Mouse (Mus musculus): ENCODE data around the gene Erc2.

Erc2 gene

DNA sequence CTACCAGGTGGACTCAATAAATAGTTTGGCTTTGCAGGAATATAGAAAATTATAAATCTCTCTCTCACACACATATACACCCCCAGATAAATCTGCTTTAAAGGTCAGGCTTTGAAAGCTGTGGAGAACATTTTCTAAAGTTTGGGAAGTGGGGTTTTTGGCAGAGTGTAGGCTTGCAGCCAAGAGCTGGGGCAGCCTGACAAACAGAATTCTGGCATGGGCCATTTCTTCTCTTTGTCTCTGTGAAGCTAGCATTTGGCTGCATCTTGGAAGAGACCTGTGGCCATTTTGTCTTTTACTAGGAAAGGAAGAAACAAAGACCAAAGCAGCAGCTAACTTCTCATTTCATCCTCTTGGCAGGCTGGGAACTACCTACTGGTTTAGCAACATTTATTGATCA lies 40.0 kb downstream of the Erc2 start:
- DNase-seq (ENCODE audit: extremely low read depth, insufficient read length, low spot score): no peak

DNA sequence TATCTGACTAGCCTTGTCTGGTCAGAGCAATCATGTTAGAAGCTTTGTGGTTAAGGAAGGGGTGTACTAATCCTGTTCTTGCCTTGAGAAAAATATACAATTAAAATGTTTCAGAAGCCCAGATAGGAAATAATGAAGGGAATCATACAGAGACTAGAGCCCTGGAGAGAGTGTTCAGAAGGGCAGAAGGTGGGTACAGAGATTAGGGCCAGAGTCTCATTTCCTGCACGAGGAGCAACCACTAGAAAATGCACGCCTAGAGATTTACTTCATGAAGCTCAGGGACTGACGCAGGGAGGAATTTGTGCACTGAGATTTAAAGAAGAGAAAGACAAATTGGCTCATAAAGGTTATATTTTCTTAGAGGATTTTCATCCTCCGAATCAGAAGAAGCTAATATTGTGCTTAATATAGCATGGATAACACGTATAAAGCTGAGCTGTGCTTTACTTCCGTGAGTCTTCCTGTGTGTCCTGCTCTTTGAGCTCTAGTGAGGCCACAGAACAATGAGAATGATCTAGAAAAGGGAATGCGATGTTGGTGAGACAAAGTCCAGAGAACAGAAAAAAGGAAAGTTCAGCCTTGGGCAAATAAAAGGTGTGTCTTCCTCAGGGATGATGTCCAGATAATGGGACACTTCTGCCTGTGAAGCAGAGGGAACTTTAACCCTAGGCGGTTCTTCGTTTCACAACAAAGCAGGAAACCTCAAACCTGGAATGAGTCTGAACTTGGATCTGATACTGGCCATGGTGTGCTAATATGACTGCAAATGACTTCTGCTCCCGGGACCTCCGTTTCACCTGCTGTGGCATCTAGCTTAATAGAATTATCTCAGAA lies 45.0 kb downstream of the Erc2 start:
- DNase-seq (ENCODE audit: extremely low read depth, insufficient read length, low spot score): no peak

DNA sequence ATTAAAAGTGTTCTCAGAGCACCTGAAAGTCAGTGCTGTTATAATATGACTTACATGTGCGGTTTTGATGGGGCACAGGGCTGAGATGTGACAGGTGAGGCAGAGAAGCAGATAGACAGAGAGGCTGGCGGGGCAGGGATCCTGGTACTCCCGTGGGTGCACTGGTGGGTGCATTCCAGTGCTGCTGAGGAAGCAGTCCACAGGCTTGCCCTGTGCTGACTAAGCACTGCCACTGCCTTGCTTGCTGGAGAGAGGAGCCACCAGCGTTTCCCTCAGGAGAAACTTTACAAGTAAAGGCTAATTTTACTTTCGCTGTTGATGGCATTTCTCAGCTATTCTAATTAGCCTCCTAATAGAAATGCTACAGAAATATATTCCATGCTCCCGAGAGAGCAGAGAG lies 45.9 kb downstream of the Erc2 start:
- no peak for DNase-seq (ENCODE audit: extremely low read depth, insufficient read length, low spot score)

DNA sequence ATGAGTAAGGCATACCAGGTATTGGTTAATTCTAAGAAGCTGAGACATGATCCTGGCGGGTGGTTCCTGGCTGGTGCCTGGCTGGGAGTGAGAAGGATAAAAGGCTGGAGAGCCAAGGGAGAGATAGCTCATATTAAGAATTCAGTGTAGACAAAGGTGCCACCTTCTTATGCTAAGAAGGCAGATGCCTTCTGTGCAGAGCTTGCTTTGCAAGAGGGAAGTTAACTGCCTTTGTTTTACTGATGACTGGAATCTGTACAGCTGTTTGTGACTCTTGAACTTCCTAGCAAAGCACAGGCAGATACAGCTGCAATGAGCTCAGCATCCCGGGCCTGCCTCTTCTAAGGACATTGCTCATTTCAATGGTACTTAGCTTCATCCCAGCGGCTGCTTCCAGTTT lies 47.7 kb downstream of the Erc2 start:
- no peak for DNase-seq (ENCODE audit: extremely low read depth, insufficient read length, low spot score)

DNA sequence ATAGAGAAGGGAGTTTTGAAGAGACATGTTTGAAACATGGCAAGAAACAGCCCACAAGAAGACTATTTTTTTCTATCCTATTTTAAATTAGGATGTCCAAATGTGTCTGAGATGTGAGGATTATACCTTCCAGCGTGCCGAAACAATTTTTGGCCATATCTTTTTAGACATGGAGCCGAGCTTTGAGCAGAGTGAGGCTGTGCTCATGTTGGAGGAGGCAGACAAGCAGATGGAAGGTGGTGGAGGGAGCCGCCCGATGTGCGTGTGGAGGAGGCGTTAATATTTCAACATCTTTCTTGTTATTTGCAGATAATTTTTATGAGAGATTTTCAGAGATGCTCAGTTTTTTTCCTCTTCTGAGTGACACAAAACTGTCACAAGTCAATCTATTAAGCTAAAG lies 50.5 kb downstream of the Erc2 start:
- DNase-seq (ENCODE audit: extremely low read depth, insufficient read length, low spot score): no peak

DNA sequence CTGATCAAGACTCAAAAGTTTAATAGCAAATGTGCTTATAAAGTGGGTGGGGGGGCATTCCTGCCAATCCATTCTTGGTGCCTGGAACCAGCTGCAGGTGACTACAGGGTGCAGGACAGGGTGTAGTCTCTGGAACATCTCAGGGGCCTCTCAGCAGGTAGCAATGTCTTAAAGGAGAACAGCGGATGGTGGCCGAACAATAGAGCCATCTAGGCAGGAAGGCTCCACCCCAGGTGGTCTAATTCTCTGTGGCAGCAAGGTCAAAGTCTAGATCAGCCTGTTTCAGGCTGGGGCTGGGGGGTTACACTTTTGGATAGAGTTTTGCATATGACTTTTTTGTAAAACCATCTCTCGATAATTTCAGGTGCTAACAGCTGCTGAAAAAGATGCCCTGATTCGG lies 51.9 kb downstream of the Erc2 start:
- no peak for DNase-seq (ENCODE audit: extremely low read depth, insufficient read length, low spot score)

DNA sequence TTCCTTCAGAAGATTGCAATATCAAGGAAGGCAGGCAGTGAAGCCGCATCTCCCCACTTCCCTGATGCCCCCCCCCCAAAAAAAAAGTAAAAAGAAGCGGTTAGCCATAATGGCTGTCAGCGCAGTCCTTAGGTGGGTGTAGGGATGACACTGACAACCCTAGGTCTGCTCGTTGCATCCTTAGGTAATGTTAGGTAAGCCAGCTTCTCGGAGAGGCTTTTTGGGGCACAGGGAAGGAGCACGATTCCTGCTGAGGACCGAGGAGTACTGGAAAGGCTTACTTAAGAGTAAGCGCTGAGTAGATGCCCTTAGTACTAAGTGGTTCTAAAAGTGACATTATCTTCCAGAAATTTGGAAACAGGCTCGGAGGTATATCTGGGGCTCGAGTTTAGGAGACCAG lies 52.3 kb downstream of the Erc2 start:
- DNase-seq (ENCODE audit: extremely low read depth, insufficient read length, low spot score): no peak

DNA sequence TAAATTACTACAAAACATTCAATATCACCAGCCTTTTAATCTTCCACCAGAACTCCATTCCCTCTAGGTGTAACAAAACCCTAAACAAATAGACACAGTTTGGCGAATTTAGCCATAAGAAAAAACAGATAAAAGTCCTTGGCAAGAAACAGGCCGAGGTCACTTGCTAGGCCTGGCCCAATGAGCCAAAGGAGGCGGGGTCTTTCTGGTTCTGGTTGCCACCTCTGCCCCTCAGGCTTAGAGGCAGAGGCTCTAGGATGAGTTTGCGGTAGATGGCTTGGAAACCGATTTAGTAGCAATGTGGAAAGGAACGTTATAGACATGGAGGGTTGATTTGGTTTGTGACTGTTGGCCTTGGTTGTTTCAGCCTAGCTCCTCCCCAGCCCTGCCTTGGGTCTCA lies 52.8 kb downstream of the Erc2 start:
- no peak for DNase-seq (ENCODE audit: extremely low read depth, insufficient read length, low spot score)

DNA sequence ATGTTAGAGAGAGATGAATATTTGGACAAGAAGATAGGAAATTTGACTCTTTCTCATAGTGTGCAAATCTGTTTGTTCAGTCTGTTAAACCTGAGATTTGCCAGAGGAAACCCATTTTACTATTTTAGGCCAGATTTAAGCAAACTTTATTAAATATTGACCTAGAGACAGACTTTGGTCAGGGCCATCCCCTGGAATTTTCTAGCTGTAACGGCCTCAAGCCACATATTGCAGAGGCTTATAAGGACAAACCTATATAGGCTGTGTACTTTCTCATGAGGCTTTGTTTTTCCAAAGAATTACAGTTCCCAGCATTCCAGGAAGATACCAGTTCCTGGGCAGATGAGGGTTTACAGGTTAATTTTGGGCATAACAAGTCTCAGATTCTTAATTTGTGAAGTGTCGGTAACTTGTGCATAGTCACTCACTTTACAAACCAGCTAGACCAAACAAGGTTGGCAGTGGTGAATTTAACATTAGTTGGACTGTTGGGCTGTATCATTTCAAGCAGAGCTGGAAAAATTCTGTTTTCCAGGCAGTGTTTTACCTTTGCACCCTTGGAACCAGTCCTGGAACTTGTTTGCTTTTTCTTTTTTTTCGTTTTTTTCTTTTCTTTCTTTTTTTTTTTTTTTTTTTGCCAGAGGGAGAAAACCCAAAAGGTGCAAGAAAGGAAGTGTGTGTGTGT lies 60.3 kb downstream of the Erc2 start:
- DNase-seq (ENCODE audit: extremely low read depth, insufficient read length, low spot score): no peak

DNA sequence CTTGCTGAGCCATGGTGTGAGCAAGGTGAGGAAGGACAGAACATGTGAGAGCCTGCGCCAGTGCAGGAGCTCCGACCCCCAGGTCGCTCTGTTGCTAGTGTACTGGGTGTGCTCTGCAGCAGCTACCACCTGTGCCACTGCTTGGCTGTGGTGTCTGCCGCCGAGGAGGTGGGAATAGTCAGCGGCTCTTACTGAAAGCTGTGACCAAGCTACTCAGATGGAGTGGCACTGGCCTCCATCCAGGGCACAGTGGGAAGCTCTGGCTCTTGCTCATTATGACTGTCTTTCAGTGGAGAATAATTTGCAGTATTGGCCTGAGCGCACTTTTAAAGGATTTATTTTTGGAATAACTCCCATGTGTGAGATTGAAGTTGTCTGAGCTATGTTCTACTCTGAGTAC lies 73.6 kb downstream of the Erc2 start:
- no peak for DNase-seq (ENCODE audit: extremely low read depth, insufficient read length, low spot score)

DNA sequence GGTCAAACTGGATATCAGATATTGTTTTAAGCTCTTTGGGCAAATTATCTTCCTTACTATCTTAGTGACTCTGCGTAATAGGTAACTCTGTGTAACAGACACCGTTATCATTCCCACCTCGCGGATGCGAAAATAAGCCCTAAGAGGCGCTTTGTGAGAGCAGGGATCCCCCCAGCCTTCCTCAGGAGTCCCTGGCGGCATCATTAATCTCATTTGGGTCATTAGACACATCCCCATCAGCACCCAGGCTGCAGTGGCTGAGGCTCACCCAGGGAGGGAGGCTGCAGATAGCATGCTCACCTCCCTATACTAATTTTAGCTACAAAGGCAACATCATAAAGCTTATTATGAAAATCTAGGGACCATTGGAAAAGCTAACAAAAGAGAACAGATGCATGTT lies 95.1 kb downstream of the Erc2 start:
- DNase-seq (ENCODE audit: extremely low read depth, insufficient read length, low spot score): no peak

DNA sequence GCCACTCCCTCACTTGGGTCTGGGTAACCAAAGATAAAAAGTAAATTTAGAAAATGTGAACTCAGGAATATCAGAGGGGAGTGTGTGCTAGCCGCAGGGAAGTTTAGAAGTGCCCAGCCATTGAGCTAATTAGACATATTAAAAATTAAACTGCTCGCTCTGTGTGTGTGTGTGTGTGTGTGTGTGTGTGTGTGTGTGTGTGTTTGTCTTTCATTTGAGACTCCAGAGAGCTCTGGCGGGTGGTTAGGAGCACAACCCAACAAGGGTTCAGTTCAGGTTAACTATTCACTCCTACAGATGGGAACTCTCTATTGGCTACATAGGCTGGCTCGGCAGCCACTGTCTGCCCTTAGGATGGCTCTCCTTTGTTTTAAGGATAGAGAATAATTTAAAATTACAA lies 97.4 kb downstream of the Erc2 start:
- no peak for DNase-seq (ENCODE audit: extremely low read depth, insufficient read length, low spot score)

DNA sequence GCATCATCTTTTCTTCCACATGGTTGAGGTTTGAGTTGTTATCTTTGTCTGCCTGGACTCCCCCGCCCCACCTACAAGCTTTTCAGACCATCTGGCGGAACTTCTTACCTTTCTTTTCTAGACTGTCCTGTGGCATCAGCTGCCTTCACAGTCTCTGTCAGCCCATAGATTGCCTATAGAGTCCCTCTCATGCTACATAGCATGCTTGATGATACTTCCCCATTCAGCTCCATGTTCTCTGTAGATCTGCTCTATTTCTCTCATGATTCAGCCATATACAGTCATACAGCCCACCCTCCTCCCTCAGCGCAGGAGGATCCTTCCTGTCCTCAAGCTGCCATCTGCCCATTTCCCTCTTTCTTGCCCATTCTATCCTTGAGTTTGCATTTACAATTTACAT lies 98.7 kb downstream of the Erc2 start:
- no peak for DNase-seq (ENCODE audit: extremely low read depth, insufficient read length, low spot score)

DNA sequence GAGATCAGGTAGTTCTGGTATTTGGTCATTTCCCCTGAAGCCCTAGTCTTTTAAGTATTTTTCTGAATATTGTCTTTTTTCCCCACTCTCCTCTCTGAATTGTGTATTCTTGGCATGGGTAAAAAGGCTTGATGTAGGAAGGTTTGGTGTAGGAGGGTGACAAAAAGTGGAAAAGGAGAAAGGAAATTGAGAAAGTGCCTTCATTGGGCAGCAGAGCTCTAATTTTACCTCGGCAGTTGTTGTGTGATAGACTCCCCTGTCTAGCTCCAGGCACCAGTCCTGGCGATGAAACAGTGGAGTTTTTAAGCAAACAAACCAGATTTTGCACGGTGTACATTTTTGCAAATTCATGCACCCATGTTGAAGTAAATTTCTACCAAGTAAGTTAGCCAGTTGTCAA lies 99.5 kb downstream of the Erc2 start:
- no peak for DNase-seq (ENCODE audit: extremely low read depth, insufficient read length, low spot score)

DNA sequence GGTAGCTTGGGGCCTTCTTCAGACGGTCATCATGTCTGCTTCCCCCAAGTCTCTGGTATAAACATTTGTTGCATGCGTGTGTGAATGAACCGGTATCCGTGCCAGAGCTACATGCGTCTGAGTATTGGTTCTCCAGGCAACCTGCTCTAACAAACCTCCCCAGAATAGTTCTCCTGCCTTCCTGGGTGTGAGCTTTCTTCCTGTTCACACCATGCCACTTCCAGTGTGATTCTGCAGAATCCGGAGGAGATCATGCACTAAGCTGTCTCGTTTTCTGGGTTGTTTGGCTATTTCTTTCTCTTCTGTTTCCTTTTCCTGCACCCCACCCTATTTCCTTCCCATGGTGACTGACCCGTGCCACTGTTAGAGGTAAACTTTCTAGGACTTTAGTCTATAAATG lies 105.3 kb downstream of the Erc2 start:
- no peak for DNase-seq (ENCODE audit: extremely low read depth, insufficient read length, low spot score)

DNA sequence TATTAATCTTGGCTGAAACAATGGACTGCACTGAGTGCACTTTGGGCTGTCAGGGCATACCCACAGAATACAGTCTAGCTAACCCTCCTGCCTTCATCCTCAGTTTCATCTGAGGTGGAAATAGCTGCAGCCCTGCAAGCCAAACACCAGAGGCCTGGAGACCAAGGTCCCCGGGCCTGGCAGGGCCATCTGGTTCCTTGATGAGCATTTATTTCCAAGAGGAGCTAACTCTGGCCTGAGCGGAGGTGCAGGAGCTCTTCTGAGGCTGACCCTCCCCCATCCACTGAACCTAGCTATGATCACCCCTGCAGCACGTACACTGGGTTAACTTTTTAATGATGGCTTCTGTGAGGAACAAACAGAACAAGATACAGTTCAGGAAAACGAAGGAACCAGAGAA lies 108.9 kb downstream of the Erc2 start:
- DNase-seq (ENCODE audit: extremely low read depth, insufficient read length, low spot score): no peak

DNA sequence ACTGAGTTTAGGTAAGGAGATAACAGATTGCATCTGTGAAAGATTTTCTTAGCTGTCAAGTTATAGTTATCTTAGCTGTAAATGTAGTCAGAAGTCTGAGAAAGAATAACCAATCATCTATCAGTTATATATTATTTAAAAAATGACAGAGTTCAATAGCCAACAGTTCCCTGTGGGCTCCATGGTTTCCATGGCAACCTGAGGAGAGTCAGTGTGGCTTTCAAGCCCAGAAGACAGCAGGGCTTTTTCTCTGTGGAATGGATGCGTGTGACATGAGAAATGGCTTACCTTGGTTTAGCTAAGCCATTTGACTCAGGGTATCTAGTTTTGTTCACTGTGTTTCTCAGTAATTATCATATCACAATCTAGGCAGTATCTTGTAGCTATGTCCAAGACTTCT lies 117.2 kb downstream of the Erc2 start:
- no peak for DNase-seq (ENCODE audit: extremely low read depth, insufficient read length, low spot score)

DNA sequence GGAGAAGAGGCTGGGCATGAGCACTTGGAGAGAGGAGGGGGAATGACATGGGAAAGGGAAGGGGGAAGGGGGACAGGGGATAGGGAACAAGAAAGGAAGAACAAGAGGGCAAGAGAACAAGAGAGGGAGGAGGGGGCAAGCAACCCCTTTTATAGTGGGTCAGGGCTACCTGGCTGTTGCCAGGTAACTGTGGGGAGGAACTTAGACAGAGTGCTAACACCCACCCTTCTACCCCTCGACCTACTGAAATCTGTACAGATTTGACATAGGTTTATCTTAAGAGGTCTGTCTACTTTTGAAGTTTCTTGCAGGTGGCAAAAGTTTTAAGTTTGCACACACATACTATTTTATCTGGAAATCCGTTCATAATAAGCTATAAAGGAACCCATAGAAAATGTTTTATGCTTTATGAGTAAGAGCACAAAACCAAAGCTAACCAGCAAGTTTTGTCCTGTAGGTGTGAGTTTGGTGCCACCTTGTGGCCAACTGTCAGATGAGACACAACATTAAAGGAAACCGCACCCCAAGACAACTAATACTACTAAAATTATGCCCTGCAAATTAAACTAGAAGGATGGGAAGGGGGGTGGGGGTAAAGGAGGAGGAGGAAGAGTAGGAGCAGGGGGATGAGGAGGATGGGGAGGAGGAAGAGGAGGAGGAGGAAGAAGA lies 119.2 kb downstream of the Erc2 start:
- DNase-seq (ENCODE audit: extremely low read depth, insufficient read length, low spot score): no peak

DNA sequence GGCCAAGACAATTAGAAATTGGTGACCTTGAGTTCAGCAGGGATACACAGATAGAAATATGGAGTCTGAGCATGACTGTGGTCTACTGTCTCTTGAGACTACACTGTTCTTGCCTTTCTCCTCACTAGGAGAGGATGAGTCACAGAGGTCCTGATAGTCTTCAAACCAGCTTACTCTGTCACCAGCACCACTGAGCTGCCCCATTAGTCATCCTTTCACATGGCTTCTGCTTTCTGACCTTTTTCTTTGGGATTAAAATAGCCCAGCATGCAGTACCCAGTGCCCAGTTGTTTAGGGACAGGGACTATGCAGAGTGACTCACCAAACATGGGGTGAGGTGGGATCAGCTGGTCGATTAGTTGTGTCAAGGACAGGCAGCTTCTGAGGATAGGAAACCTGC lies 132.1 kb downstream of the Erc2 start:
- DNase-seq (ENCODE audit: extremely low read depth, insufficient read length, low spot score): peak; percentile 13

DNA sequence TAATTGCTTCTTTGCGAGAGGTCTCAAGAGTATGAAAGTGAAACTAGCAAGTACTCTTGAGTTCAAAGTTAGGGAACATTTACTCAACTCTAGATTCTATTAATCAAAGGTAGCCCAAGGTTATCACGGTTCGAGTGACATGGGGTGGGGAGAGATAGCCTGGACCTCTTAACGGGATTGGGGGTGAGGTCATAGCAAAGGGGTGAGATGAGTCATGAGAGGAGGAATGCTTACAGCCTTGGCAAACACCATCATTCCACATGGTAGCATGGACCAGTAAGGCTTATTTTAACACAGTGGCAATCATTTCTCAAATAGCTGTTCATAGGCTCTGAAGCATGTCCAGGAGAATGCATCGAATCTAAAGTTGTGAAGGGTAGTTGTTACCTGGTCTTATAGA lies 134.7 kb downstream of the Erc2 start:
- no peak for DNase-seq (ENCODE audit: extremely low read depth, insufficient read length, low spot score)

DNA sequence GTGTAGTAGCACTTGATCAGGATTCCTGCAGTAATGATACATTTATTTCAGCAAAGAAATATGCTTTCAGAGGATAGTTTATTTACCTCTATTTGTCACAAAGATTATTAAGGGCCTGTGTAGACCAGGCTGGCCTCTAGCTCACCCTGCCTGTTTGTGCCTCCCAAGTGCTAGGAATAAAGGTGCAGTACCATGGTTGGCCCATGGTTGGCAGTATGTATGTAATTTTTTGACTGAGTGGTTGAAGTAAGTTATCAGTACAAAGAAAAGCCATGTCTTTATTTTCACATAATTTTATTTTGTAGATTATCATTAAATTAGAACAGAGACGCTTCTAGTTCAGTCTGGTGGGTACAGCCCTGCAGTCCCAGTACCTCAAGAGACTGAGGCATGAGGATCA lies 136.0 kb downstream of the Erc2 start:
- no peak for DNase-seq (ENCODE audit: extremely low read depth, insufficient read length, low spot score)

DNA sequence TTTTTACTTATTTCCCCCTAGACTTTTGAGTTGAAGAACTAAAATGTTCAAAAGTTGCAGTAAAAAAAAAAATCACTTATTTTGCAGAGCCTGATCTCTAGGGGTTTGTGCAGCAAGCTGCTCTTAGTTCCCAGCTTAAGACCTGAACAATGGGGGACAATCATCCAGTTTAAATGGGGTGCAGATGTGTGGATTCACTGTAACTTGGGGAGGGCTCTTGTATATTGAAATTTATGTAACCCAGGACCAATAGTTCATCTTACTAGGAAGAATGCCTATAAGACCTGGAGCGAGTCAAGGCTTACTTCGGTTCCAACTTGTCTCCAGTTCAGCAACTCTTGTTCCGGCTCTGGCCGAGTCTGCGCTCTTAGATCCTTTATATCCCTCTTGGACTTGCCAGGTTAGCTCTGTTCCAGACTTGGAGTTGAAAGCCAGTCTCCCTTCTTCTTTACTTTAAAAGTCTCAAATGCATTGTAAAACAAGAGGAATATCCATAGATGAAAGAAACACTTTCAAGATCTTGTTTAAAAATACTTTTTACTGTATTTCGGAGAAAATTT lies 136.9 kb downstream of the Erc2 start:
- DNase-seq (ENCODE audit: extremely low read depth, insufficient read length, low spot score): no peak
